Mouse (Mus musculus) cerebellum, adult 2 months (tissue): ENCODE data around the gene Gm48552.

Experiments
- CTCF ChIP-seq: fragments of 200-500 bp; IDR thresholded peaks from 2 replicates; pipeline ENCODE4 v1.5.1; 2011; ENCODE audit warnings: low read depth, mild to moderate bottlenecking, control low read depth, low read length, moderate library complexity, borderline replicate concordance; ENCODE audit not compliant: insufficient read depth
- POLR2A ChIP-seq: fragments of 200-500 bp; IDR thresholded peaks from 2 replicates; pipeline ENCODE4 v1.6.1; 2011; ENCODE audit warnings: low read length, control low read depth, borderline replicate concordance; ENCODE audit not compliant: insufficient read depth

- TF ChIP-seq POLR2A (no peak), CTCF (no peak)
These were observed 11.0 kb downstream of the Gm48552 start for GRCm38 (mm10) chr10:81399798-81400308.
